In genomic region chr8:69654358-69654981, GRCm38 (mm10) we compare ENCODE assay signal across 8 mouse cellular contexts. TPM values are rescaled to one million over a fixed set of nuclear protein-coding genes. Genes with fewer than 3 reads are reported as not detected.
A peak's percentile ranks its signal among the peaks of the same experiment; 100 is the strongest.
DNase-seq lines count a peak whose midpoint lies in the region; ATAC-seq and TF ChIP-seq lines count a peak whose summit lies in the region.

TSS of gene Zfp964 (plus strand) at chr8:69654479.

- intact Hi-C loops in heart, postnatal 10 days (cut with DNase I): loop anchor here (2.0 kb wide), 1 partner anchor 30 kb away; the partner anchor contains the start of gene Zfp868

- peak; percentile 95 to 96 for DNase-seq in heart, postnatal 10 days
- DNase-seq in large intestine, adult 2 months (ENCODE audit: low read depth, low spot score): peak; percentile 76
- DNase-seq in liver, postnatal 0 days: peak; percentile 81
- DNase-seq in testis, postnatal 10 days (ENCODE audit: low spot score): peak; percentile 94

- no peaks in the 10 kb centered on the region for H3K36me3 ChIP-seq in E14TG2a.4 (ENCODE audit: insufficient read depth, low read length)
- H3K36me3 ChIP-seq in forebrain, embryonic 13.5 days (ENCODE audit: poor library complexity, severe bottlenecking): 0 out of 2 replicates have a peak, but pooled peaks cover under 1% of the 10 kb centered on the region
- H3K36me3 ChIP-seq in liver, postnatal 0 days (replicated peaks; ENCODE audit: insufficient read depth, low read length): no peaks in the 10 kb centered on the region
- H3K36me3 ChIP-seq in neural tube, embryonic 14.5 days (ENCODE audit: control insufficient read depth, insufficient read depth, low read length): no peaks in the 10 kb centered on the region

- peak; percentile 100 for ATAC-seq in cerebellum, adult (ENCODE audit: insufficient number of reproducible peaks, low FRiP score, low TSS enrichment)
- ATAC-seq in forebrain, embryonic 13.5 days: peak; percentile 99
- ATAC-seq in liver, postnatal 0 days: peak; percentile 99
- ATAC-seq in neural tube, embryonic 14.5 days (ENCODE audit: low read depth): peak; percentile 100

- H3K9ac ChIP-seq in forebrain, embryonic 13.5 days: peak within 1 kb of the TSS; percentile 78
- peak within 1 kb of the TSS; percentile 65 for H3K9ac ChIP-seq in liver, postnatal 0 days (replicated peaks)
- peak within 1 kb of the TSS; percentile 74 for H3K9ac ChIP-seq in neural tube, embryonic 14.5 days (replicated peaks; ENCODE audit: low read depth, low read length)

- WGBS in forebrain, embryonic 13.5 days: under 1% methylated on average over 53 of the region's 55 CpGs
- under 1% methylated on average over 55 of the region's 55 CpGs for WGBS in large intestine, adult 2 months
- 1% methylated on average over 54 of the region's 55 CpGs for WGBS in liver, postnatal 0 days (ENCODE audit: insufficient replicate concordance)
- under 1% methylated on average over 55 of the region's 55 CpGs for WGBS in neural tube, embryonic 14.5 days

- no peak for TF ChIP-seq CTCF in E14TG2a.4 (conservative IDR thresholded peaks at IDR 0.05; ENCODE audit: low read length)
- TF ChIP-seq CTCF in liver, postnatal 0 days (IDR thresholded peaks at IDR 0.05; ENCODE audit: low read depth): no peak

- TF ChIP-seq EP300 in liver, postnatal 0 days (IDR thresholded peaks at IDR 0.05; ENCODE audit: low read depth): no peak

- peak within 1 kb of the TSS; percentile 86 for H3K4me3 ChIP-seq in E14TG2a.4 (replicated peaks; ENCODE audit: low read length)
- H3K4me3 ChIP-seq in forebrain, embryonic 13.5 days: peak within 1 kb of the TSS; percentile 65
- peak within 1 kb of the TSS; percentile 51 for H3K4me3 ChIP-seq in liver, postnatal 0 days (ENCODE audit: low read depth, low read length)
- H3K4me3 ChIP-seq in neural tube, embryonic 14.5 days (ENCODE audit: low read depth, low read length): peak within 1 kb of the TSS; percentile 66

- H3K4me2 ChIP-seq in forebrain, embryonic 13.5 days: peak within 1 kb of the TSS; percentile 89
- peak within 1 kb of the TSS; percentile 81 for H3K4me2 ChIP-seq in liver, postnatal 0 days (ENCODE audit: low read depth, low read length)
- H3K4me2 ChIP-seq in neural tube, embryonic 14.5 days (ENCODE audit: low read depth, low read length): peak within 1 kb of the TSS; percentile 72

- H3K4me1 ChIP-seq in E14TG2a.4 (replicated peaks; ENCODE audit: low read depth, low read length): peaks cover 7% of the 10 kb centered on the region
- peaks cover 8% of the 10 kb centered on the region; the same call in 1 of the 2 replicates for H3K4me1 ChIP-seq in forebrain, embryonic 13.5 days
- no peaks in the 10 kb centered on the region for H3K4me1 ChIP-seq in liver, postnatal 0 days (ENCODE audit: insufficient read depth)
- no peaks in the 10 kb centered on the region for H3K4me1 ChIP-seq in neural tube, embryonic 14.5 days (ENCODE audit: control insufficient read depth, insufficient read depth, low read length)

- H3K9me3 ChIP-seq in E14TG2a.4 (ENCODE audit: low read length): no peaks in the 10 kb centered on the region
- no peaks in the 10 kb centered on the region for H3K9me3 ChIP-seq in forebrain, embryonic 13.5 days (replicated peaks)
- H3K9me3 ChIP-seq in liver, postnatal 0 days (ENCODE audit: low read length): no peaks in the 10 kb centered on the region
- H3K9me3 ChIP-seq in neural tube, embryonic 14.5 days (ENCODE audit: control insufficient read depth, low read length): no peaks in the 10 kb centered on the region

- peaks cover 31% of the 10 kb centered on the region for H3K27me3 ChIP-seq in E14TG2a.4 (ENCODE audit: insufficient read depth, low read length)
- peaks cover 2% of the 10 kb centered on the region; the same call in 1 of the 2 replicates for H3K27me3 ChIP-seq in forebrain, embryonic 13.5 days
- peaks cover 7% of the 10 kb centered on the region; the same call in 1 of the 2 replicates for H3K27me3 ChIP-seq in liver, postnatal 0 days (ENCODE audit: insufficient read depth, low read length)
- H3K27me3 ChIP-seq in neural tube, embryonic 14.5 days (ENCODE audit: control insufficient read depth, insufficient read depth, low read length): no peaks in the 10 kb centered on the region

- peak within 1 kb of the TSS; percentile 82 for H3K27ac ChIP-seq in forebrain, embryonic 13.5 days
- H3K27ac ChIP-seq in liver, postnatal 0 days (ENCODE audit: low read depth): peak within 1 kb of the TSS; percentile 70
- H3K27ac ChIP-seq in neural tube, embryonic 14.5 days (ENCODE audit: low read depth, low read length): peak within 1 kb of the TSS; percentile 84

RNA-seq across cellular contexts. Expression of gene Zfp964, which starts in this region (rescaled TPM):
- polyA plus RNA-seq in forebrain, embryonic 13.5 days (2015; fragmentation: Nextera tagmentation; extraction: Ambion mirVana): 1.9 TPM in 2 replicates
- total RNA-seq in heart, postnatal 10 days (2021): 1 to 10 TPM; 1.2 to 1.8 TPM
- polyA plus RNA-seq in large intestine, adult 2 months (2012; rRNA removed): 0.38 and 0.43 TPM in 2 replicates
- polyA plus RNA-seq in liver, postnatal 0 days (2015; fragmentation: Nextera tagmentation; extraction: Ambion mirVana): 0.28 and 0.32 TPM in 2 replicates
- 3.0 and 3.1 TPM in 2 replicates for polyA plus RNA-seq in neural tube, embryonic 14.5 days (2014; fragmentation: Nextera tagmentation; extraction: Ambion mirVana)

Comparison
In these comparisons a context has a peak if more than half of its experiments do, and no peak if none do; other contexts are left out.
1. Peak in every context shown above with its lines: DNase-seq, ATAC-seq, H3K4me3 ChIP-seq and H3K27ac ChIP-seq.
2. Peak in DNase-seq in large intestine, adult 2 months; RNA of the gene not detected or under 1 TPM.
3. Peak in DNase-seq, ATAC-seq, H3K4me3 ChIP-seq, H3K27ac ChIP-seq, H3K9ac ChIP-seq and H3K4me2 ChIP-seq in liver, postnatal 0 days; RNA of the gene not detected or under 1 TPM.